Mouse (Mus musculus): Measurements from ENCODE around the gene Nhsl1.
A peak's percentile ranks its signal among the peaks of the same experiment; 100 is the strongest.

Nhsl1 gene

DNA sequence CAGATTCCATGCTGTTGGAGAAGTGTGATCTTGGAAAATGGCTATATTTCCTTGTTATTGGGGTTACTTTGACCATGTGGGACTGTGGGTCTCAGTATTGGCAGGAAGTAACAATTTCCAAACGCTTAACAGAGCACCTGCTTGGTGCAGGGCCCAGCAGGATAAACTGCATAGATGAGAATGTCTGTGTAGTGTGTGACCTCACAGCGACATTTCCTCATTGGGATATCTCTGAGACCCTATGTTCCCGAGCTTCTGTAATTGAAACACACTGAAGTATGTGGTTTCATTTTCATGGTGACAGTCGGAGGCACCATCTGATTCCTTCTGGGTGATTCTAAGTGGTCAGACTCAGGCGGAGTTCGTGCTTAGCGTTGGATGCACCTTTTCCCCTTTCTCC lies 75.5 kb downstream of the Nhsl1 start:
- no peak for DNase-seq (ENCODE audit: low spot score in 2 of 2)

DNA sequence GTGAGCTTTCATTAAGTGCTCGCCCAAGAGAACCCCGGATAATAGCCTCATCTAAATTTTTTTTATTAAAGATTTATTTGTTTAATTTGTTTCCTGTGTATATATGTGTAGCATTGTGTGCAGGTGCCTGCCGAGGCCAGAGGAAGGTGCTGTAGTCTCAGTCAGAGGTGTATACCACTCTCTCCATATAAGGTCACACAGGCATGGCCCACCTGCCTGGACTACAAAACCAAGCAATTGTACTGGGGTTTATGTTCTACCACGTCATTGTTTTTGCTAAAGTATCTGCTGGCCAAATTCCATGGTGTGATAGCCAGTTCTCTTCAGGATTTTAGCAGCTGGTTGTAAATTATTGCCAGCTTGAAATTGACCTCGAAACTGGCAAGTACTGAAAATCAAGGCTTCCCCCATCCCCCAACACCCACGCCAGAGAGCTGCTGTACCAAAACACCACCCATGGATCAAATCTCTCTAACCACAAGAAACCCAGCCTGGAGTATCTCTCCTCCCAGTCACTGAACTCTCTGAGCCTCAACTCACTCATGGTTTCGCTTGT lies 81.4 kb downstream of the Nhsl1 start:
- DNase-seq (ENCODE audit: low spot score in 2 of 2): no peak

GRCm38 (mm10) chr10:18400998-18401397 lies 82.2 kb downstream of the Nhsl1 start:
- no peak for DNase-seq (ENCODE audit: low spot score in 2 of 2)

DNA sequence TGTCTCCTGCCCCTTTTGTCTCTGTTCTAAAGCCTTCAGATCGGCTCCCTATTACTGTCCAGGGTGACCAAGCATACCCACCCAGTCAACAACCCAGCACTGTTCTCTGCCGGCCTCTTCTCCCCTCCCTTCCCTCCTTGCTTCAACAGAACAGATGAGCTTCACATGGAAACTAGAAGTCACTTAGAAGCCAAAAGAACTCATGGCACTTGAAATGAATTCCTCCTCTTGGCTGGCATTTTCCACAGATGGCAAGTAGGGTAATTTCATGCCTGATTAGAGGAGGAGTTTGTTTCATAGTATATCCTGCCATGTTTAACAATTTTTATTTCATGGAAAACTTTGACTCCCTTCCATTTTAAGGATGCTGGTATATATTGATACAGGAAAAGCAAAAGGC lies 85.2 kb downstream of the Nhsl1 start:
- no peak for DNase-seq (ENCODE audit: low spot score in 2 of 2)

DNA sequence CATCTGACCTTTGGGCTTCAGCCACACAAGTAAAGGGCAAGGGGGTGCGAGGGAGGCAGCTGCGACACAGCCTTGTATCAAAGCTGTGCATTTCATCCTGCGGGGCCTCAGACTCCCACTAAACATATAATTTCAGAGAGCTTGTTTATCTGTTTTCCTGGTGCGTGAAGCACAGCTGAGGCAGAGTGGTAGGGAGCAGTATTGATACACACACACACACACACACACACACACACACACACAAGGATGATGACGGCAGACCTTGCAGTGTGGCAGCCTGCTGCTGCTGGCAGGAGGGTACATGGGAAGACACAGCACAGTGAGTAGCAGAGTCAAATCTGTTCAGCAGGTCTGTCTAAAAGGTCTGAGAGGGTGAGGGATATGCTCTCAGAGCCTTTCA lies 85.9 kb downstream of the Nhsl1 start:
- no peak for DNase-seq (ENCODE audit: low spot score in 2 of 2)

GRCm38 (mm10) chr10:18407062-18407830 lies 88.5 kb downstream of the Nhsl1 start:
- peak in 1 of 2 experiments; percentile 28 for DNase-seq (ENCODE audit: low spot score in 2 of 2)

DNA sequence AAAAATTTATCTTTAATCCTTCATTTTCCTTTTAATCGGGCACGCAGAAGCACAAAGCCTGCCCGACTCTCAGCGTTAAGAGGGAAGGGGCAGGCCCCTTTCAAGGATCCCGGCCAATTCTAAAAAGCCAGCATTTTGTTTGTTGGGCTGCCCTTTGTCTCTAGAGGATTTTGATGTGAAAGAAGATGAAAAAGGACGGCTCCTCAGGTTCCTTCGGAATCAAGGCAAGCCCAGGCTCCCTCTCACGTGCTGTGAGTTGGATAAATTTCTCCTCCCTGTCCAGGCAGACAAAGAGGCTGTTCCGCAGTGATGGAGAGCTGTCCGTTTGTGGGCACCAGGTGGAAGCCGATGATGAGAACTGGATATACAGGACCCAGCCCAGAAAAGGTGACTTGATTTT lies 89.3 kb downstream of the Nhsl1 start:
- no peak for DNase-seq (ENCODE audit: low spot score in 2 of 2)

GRCm38 (mm10) chr10:18408635-18409034 lies 89.8 kb downstream of the Nhsl1 start:
- DNase-seq (ENCODE audit: low spot score in 2 of 2): no peak

DNA sequence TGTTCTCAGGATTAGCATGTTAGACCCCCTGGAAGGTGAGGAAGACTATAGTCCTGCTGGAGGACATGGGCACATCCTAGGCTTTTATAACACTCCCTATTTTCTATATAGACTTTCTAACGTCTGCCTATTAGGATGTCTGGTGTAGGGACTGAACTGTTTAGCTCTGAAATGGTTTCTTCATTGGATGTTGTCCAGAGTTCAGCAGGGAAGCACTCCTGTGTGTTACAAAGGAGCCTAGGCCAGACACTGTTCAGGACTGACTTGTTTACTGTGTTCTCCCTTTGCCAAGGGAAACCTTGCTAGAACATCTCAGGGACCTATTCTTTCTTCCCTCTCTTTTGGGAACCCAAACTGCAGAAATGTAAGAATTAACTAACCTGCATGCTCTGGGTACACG lies 90.3 kb downstream of the Nhsl1 start:
- no peak for DNase-seq (ENCODE audit: low spot score in 2 of 2)

DNA sequence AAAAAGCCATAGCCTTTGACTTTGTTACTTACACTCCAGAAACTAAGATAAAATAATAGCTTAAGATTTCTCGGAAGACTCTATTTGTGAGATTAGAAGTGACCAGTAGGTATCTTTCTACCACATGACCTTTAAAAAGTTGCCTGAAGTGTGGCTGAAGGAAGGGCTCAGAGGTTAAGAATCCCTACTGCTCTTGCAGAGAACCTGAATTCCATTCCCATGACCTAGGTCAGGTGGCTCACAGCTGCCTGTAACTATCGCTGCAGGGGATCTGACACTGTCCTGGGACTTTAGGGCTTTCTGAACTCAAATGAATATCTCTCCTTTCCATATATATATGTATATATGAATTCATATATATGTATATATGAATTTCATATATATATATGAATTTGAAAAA lies 92.5 kb downstream of the Nhsl1 start:
- no peak for DNase-seq (ENCODE audit: low spot score in 2 of 2)

DNA sequence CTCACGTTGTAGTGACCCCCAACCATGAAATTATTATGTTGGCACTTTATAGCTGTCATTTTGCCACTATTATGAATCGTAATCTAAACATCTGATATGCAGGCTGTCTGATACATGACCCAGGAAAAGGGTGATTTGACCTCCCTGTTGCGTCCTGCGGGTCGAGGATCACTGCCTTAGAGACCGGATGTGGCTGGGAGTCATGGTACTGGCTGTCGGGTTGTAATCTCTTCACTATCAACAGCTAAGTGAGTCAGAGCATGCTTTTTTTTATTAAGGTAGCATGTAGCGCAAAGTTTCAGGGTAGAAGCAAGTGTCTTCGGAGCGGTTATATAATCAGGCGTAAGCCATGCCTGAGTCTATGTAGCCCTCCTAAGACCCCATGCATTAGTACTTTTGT lies 97.2 kb downstream of the Nhsl1 start:
- DNase-seq (ENCODE audit: low spot score in 2 of 2): no peak

- no peak for DNase-seq (ENCODE audit: low spot score in 2 of 2)
These were observed 99.4 kb downstream of the Nhsl1 start for GRCm38 (mm10) chr10:18418160-18418559.

DNA sequence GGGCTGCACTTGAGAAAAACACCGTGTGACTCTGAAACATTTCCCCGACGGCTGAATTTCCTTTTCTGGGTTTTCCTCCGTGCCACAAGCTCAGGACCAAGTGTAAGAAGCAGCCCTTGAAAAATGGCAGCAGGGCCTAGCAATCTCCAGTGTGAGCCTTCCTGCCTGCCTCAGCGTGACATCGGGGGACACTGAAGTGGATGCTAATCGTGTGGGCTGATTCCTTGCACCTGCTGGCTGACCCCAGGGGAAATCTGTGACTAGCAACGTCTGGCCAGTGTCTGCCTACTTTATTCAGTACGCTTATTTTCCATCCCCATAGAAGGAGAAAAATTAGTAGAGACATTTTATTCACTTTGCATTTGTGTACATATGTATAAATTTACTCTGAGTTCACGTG lies 100.7 kb downstream of the Nhsl1 start:
- no peak for DNase-seq (ENCODE audit: low spot score in 2 of 2)

GRCm38 (mm10) chr10:18420259-18421000 lies 101.6 kb downstream of the Nhsl1 start:
- DNase-seq (ENCODE audit: low spot score in 2 of 2): no peak

GRCm38 (mm10) chr10:18422968-18423367 lies 104.2 kb downstream of the Nhsl1 start:
- no peak for DNase-seq (ENCODE audit: low spot score in 2 of 2)

DNA sequence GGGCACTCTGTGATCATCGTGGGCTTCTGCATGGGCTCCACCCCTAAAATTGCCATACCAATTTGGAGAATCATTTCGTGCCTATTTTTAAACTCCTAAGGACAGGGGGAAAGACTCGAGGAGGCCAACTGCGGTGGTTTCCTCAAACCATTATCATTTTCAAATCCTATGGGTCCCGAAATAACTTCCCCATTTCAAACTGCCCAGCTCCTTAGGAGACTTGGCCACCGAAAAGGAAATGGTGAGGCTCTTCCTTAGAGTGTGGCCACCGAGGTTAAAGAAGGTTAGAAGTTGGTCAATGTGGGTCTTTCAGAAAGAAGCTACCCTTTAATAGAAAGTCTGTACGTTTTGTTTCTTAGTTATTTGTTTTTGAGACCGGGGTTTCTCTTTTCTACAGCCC lies 104.8 kb downstream of the Nhsl1 start:
- no peak for DNase-seq (ENCODE audit: low spot score in 2 of 2)

DNA sequence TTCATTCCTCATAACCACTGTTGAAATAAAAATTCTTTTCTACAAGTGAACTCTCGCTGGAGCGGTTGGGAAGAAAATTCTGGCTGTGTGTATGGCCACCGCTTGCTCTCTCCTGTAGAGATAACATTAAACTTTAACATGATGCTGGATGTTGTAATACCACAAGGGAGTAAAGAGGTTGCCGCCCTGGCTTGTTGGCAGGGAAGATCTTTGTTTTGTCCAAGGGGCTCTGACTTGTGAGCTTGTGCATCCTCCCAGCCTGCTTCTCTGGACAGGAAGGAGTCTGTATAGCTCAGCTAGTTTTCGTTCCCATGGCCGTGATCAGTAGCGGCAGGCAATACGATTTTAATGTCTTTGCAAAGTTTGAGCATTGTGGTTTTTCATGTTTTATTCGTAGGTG lies 109.1 kb downstream of the Nhsl1 start:
- DNase-seq (ENCODE audit: low spot score in 2 of 2): no peak

DNA sequence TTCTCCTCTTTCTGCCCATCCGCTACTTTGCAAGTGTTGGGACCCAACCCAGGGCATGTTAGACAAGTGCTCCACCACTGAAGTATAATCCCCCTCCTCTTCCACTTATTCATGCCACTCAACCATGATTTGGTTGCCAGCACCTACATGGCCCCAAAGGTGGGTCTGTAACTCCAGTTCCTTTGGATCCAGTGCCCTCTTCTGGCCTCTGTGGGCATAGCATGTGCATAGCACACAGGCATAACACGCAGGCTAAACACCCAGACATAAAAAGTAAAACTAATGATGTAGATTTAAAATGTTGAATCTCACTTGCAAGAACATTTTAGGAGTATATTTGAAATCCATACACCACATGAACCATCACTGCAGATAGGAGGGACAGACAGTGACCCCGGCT lies 110.7 kb downstream of the Nhsl1 start:
- DNase-seq (ENCODE audit: low spot score in 2 of 2): no peak

- DNase-seq (ENCODE audit: low spot score in 2 of 2): no peak
These were observed 111.4 kb downstream of the Nhsl1 start for GRCm38 (mm10) chr10:18430141-18430540.

GRCm38 (mm10) chr10:18430973-18431372 lies 112.2 kb downstream of the Nhsl1 start:
- DNase-seq (ENCODE audit: low spot score in 2 of 2): peak; percentile 34 to 35

GRCm38 (mm10) chr10:18431546-18431945 lies 112.8 kb downstream of the Nhsl1 start:
- no peak for DNase-seq (ENCODE audit: low spot score in 2 of 2)

DNA sequence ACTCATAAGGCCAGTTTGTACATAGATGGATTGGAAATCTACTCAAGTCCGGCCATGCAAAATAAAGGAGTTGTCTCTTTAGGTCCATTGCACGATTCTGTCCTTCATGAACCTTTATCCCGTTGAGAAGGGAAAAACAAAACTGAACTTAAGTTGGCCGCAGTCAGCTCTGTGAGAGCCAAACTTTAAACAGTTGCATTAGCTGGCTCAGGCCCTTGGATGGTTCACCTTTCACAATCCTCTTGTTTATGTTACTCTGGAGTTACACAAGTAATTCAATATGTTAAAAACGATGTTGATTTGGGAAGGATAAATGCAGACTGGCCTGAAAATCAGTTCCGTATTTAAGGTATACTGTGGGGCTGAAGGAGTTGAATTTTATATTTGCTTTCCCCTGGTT lies 116.7 kb downstream of the Nhsl1 start:
- DNase-seq (ENCODE audit: low spot score in 2 of 2): no peak

GRCm38 (mm10) chr10:18435938-18436337 lies 117.2 kb downstream of the Nhsl1 start:
- DNase-seq (ENCODE audit: low spot score in 2 of 2): no peak
